Mouse (Mus musculus): ENCODE data around the gene Tnfsf12.
"Not testable (repeated sequence)": the region's sequence is repeated elsewhere in the genome, so short reads cannot be mapped to it uniquely, and the experiment has no call there.

Tnfsf12 gene

DNA sequence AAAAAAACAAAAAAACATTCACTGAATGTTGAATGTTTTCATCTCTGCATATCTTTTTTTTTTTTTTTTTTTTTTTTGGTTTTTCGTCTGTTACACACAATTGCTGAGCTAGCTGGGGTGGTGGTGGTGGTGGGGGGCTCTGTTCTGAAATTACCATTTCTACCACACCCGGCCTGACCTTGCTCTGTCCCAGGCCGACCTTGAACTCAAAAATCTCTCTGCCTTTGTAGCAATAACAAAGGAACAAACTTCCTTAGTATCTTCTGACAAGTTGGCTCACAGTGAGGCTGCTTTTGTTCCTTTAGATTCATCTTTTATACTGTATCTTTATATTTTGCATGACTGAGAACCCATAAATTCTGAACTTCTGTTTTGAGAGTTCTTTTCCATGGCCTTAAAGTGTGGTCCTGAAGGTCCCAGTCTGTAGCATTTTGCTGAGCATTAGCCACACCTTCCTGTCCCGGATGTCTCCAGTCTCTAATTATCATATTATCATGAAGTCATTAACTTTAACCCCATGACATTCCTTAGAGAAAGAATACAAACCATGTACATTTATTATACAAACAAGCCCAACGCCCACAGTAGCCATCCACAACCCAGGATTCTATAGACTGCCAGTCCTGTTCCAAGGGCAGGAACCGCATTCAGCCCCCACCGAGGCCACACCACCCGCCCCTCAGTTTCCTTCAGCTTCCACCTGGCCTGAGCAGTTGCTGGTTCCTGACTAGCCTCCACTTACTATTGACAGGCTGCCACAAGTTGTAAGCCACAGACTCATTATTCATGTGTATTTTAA, 8.4 kb upstream of the Tnfsf12 start:
- no peak for DNase-seq

DNA sequence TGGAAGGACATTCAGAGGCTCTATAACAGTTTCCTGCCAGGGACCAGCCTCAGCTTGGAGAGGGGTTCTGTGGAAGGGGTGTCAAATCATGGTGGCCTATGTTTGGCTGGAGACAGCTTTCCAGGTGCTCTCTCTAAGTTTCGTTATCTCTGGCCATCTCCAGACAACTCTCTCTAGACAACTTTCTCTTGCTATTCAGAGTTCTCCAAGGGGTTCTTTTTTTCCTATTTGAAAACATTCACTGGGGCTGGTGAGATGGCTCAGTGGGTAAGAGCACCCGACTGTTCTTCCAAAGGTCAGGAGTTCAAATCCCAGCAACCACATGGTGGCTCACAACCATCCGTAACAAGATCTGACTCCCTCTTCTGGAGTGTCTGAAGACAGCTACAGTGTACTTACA, 7.7 kb upstream of the Tnfsf12 start:
- DNase-seq = not testable (repeated sequence)

DNA sequence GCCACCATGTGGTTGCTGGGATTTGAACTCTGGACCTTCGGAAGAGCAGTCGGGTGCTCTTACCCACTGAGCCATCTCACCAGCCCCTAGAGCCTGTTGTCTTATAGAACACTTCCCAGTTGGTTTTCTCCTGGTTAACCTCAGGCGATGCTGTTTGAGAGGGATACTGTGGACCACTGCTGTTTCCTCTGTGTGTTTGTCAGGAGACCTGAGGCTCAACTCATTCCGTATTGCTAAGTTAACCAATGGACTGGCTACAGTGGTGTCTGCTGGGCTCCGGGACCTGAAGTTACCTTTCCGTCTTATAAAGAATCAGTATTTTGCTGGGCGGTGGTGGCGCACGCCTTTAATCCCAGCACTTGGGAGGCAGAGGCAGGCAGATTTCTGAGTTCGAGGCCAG, 7.2 kb upstream of the Tnfsf12 start:
- not testable (repeated sequence) for DNase-seq

DNA sequence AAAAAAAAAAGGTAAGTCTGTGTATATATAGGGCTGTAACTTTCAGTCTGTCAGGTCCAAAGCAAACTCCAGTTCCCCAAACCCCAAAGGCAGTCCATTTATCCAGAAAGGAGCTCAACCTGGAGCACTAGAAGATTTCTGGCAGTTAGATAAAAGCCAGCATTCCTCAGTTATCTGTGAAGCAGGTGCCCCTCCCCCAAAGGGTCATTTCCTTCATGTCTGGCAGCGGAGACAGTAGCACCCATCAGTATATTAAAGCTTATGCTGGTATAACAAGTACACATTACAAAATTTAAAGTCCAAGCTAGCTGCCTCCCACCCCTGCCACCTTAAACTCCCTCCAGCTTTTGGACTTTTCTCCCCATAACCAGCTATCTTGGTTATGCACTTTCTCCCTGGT, 3.9 kb upstream of the Tnfsf12 start:
- no peak for DNase-seq

DNA sequence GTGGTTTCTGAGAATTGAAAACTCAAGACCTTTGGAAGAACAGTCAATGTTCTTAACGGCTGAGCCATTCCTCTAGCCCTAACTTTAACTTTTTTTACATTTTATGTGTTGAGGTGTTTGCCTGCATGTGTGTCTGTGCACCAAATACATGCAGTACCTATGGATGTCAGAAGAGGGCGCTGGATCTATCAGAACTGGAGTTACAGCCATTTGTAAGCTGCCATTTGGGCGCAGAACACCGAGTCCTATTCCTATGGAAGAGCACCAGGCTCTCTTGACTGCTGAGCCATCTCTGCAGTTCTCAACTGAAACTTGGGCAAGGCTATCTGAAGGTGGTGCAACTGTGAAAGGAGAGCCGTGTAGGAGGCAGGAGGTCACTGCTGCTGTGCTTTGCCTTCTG, 2.9 kb upstream of the Tnfsf12 start:
- DNase-seq = no peak

DNA sequence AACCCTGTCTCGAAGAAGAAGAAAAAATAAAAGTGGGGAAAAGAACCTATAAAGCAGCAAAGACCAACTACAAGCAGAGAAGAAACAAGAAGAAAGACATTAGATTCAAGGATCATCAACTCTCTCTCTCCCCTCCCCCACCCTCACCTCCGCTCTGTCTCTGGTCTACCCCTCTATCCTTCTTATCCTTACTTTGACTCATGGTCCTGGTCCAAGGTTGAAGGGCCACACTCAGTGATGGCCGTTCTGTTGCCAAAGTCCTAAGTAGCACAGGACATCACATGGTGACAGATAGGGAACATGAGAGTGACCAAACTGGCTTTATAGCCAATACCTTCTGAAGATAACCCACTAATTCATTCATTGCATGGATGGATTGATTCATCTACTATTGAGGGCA, 1.7 kb upstream of the Tnfsf12 start:
- DNase-seq = no peak

DNA sequence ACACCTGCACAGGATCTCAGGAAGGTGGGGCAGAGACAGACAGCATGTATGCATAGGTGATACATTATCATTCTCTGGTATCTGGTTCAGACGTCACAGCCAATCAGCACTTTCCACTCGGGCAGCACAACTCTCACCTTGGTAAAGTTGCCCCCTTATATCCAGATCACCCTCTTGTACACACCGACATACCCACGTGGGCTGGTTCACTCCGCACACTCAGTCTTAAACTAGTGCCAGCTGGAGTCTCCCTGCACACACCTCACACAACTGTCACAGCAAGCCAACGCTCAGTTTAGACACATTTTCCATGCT, 646 bp downstream of the Tnfsf12 start:
- no peak for DNase-seq

DNA sequence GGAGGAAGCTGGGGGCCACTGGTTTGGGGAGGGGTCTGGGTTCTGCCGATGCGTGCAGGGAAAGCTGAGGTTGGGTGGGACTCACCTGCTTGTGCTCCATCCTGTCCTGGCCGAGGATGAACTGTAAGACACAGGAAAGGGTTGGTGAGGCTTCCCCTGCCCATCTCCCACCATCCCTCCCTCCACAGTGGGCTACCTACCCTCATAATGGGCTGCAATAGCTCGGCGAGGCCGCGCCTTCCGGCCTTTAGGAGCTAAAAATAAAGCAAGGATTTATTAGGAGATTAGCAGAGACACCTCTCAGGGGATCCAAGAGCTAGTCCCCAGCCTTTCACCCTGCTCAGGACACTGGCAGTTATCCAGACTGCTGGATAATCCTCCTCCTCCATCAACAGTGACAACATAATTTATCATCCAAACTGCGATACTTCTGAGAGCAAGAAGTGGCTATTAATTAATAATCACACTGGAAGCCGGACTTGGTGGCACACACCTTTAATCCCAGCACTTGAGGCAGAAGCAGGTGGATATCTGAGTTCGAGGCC, 2.2 kb downstream of the Tnfsf12 start:
- DNase-seq = no peak

DNA sequence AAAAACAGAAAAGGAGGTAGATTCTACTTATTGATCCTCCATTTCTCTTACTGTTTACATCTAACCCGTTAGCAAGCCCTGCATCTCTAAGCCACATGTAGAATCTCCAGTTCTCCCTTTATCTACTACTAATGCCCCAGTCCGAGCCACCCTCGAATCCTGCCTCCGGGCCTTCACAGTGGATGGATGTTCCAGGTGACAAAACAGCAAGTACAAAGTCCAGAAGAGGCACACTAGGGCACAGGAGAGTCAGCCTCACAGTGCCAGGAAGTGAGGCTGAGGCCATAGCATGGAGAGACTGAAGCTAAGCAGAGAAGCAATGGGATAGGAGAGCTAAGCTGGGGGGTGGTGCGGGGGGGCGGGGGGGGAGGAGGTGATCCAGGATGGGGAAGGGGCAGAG, 2.8 kb downstream of the Tnfsf12 start:
- DNase-seq = no peak

DNA sequence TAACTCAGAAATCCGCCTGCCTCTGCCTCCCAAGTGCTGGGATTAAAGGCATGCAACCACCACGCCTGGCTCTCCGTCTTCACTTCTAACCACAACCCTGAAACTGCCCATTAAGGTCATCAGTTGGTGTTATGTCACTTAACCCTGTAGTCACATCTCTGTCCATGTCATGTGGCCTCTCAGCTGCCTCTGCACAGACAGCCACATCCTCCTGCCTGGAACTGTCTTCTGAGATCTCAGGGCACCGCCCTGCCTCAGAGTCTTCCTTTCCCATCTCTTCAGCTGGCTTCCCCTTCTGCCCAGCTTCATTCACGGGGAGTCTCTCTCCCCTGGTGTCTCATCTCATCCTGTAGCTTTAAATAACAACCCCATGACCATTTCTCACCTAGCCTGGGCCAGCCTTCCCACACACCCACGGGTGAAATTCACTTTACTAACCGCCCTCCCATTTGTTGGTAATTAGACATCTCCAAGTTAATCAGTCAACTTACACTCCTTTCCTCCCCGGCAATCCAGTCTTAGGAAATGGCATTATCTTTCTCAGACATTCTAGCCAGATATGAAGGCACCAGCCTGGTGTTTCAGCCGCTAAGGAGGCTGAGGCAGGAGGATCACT, 3.3 kb downstream of the Tnfsf12 start:
- peak; percentile 41 to 48 for DNase-seq

DNA sequence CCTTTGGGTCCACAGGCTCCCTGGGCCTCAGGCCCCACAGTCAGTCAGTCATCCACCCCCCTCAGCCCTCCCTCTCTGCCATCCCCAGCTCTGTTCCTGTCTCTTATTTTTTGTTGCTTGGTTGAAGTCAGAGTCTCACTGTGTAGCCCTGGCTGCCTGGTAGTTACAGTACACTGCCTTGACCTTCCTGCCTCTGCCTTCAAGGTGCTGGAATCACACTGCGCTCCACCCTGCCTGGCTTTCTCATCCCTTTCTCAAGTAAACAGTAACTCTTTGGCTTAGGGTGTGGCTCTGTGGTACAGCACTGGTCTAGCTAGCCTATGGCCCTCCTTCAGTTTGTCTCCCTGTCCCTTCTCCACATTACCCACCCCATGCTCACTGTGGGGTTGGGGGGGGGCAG, 5.8 kb downstream of the Tnfsf12 start:
- no peak for DNase-seq

DNA sequence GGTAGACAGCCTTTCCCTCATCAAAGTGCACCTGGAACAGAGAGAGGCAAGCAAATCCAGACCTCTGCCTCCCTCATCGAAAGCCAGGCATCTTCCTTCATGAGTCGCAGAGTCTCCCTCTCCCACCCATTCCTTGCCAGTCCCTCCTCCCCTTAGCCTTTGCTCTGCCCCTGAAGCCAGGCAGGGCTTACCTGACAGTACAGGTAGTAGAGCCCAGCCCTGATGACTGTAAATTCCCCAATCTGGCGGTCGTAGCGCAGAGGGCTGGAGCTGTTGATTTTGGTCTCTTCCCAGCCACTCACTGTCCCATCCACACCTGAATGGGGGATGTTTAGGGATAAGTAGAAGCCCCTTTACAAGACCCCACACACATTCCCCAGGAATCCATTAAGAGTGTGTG, 8.6 kb downstream of the Tnfsf12 start:
- no peak for DNase-seq

DNA sequence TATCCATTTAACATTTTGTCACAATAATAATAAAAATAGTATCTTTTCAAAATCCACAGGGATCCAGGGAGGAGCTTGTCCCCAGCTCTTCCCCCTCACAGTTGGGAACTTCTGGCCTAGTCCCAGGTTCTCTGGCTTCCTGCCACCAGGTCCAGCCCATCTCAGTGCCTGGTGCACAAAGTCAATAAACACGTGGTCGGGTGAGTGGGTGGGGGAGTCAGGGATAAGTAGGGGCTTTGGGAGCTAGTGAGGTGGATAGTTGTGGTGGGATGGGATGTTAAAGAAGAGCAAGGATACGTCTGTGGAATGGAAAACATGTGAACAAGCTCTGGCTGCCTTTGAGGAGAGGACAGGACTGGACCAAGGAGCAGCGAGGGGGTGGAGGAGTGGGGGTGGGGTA, 9.3 kb downstream of the Tnfsf12 start:
- peak; percentile 86 to 87 for DNase-seq

DNA sequence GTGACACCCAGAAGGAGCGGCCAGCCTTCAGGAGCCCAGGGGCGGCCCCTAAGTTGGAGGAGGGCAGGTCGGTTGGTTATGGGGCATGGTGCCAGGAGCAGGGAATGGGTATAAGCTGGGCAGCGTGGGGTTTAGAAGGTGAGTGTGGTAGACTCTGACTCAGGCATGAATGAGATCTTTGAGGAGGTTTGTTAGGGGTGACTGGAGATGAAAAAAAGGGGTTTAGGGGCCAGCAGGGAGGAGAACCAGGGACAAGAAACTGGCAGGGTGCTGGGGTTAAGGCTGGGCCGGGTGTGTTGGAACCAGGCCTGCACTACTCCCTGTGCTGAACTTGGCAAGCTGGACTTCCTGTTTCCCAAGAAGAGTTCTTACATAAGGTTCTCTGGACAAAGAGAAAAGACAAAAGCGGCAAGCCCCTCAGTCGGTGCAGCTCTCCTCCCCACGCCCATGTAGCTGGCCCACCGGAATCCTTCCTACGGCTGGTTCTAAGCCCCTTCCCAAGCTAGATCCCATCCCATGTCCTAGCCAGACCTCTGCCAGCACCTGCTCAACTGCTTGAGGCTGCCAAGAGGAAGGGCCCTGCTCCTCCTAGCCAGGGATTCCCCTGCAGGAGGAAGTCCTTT, 10.0 kb downstream of the Tnfsf12 start, which contains the start of gene Tnfsf13:
Gene Tnfsf13 (minus strand): TSS at position 259 of the 623 bp plus-strand sequence.
- peak; percentile 88 to 92 for DNase-seq

DNA sequence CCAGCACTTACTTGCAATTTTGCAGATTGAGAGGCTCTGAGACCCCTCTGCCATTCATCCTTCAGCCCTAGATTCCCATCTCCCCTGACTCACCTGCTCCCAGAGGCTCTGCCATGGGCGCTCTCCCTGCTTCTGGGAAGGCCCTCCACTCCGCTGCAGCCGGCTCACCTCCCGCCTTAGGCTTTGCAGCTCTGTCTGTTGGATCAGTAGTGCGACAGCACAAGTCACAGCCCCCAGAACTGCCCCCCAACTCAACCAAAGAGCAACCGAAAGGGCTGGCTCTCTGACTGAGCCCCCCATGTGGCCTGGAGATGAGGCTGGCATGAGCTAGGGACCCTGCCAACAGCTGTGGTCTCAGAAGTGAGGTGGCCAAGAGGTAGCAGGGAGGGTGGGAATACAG, 10.7 kb downstream of the Tnfsf12 start:
- no peak for DNase-seq

DNA sequence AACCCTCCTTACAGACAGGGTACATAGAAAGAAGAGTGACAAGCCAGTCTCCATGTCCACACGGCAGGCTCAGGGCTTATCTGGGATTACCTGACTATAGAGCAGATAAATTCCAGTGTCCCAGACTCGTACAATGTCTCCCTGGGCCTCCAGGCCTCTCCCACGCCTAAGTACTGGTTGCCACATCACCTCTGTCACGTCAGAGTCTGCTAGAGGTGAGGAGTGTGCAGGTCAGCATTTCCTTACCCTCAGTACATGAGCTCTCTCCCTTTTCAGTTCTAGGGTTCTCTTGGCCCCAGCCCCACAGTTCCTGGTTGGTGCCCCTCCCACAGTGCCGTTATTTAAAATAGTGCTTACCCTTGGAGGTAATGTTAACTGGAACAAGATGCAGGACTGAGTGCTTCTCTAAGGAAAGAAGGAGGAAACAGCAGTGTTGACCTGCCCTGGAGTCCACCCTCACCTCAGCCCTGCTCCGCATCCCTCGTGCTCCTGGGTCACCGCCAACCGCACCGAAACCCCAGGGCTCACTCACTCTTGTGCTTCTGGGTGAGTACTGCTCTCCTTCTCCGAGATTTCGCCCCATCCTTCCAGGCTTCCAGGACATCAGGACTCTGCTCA, 11.4 kb downstream of the Tnfsf12 start:
- DNase-seq = peak; percentile 75 to 85

DNA sequence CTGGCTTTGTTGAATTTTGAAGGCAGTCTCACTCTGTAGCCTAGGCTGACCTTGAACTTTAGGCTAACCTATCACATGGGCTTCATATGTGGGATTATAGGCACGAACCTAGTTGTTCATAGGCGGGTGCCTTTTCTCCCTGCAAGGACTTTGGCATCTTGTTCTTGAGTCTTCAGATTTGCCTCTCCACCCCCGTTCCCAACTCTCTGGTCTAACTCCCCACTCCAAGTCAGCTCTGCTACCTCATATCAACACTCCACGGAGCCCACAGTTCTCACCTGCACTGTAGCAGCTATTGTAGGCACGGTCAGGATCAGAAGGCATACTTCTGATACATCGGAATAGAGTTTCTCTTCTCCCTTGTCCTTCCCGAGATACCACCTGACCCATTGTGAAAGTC, 12.1 kb downstream of the Tnfsf12 start:
- DNase-seq = no peak

DNA sequence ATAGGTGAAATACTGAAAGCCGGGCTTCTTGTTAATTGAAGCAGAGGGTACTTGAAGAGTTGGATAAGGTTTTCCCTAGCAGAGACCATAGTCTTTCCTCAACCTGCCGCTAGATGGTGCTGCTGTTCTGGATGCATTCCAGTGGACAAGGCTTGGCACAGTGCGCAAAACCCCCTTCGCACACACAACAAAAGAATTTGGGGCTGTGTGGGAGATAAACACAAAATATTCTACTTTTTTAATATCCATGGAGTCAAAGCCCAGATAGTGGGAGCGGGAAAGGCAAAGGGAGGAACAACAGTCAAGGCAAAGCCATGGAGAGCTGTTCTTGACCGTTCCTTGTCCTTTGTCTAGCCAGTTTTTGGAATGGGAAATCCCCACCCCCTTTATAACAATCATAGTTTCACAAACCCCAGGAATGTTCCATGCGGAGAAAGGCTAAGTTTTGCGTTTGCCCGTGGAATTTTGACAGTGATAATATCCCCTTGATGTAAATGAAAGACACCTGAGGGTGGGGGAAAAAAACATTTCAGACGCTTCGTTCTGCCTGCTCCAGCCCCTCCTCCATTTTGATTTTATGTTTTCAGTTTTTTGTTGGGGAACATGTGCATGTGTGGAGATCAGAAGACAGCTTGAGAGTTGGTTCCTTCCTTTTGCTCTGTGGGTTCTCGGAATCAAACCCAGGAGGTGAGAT, 12.7 kb downstream of the Tnfsf12 start:
- peak; percentile 90 to 92 for DNase-seq

DNA sequence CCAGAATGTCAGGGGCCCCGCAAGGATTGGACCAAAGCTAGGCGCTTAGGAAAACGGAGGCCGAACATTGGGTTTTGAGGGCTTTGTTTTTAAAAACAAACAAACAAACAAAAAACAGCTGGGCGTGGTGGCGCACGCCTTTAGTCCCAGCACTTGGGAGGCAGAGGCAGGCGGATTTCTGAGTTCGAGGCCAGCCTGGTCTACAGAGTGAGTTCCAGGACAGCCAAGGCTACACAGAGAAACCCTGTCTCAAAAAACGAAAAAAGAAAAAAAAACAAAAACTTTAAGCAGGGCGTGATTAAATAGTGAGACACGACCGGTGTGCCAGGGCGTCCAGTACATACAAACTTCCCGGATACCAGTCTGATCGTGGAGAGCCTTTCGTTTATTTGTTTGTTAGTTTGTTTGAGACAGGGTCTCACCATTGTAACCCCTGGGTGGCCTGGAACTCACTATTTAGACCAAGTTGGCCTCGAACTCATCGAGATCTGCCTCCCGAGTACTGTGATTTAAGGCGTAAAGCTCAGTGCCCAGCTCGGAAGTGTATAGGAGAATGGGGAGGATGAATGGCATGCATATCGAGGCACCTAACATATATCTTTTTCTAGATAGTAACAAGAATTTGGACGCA, 13.3 kb downstream of the Tnfsf12 start:
- no peak for DNase-seq

DNA sequence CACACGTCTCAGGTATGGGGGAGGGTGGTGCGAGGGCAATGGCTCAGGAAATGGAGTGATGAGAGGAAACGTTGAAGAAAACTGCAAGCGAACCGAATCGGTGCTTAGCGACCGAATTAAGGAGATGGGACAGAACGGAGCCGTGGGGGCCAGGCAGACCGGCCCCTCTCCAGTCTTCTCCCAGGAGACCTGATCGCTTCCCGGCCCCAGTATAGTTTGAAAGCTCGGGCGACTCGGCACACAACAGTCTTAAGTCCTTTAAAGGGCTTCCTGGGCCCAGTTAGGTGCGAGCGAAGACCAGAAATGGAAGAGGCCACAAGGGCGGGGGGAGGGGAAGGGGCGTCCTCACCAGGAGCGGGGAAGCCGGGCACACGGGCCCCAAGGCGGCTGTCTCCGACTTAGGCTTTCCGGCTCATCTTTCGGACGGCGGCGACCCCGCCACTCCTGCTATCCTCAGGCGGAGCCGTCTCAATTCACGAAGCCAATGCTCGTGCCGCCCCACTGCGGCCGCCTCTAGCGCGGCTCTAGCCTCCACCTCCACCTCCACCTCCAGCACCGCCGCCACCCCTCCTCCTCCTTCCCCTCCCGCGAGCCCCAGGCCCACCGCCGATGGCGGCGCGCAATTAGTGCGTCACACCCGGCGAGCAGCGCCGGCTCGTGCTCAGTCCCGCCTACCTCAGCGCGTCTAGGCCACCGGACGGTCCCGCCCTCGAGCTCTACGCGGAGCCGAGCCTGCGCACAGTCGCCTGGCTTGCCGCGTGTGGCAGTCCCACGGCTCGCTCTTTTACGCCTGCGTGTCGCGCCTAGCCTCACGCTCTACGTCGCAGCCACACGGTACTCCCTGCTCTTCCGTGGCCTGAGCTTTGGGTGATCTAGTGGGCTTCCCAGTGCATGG, 14.1 kb downstream of the Tnfsf12 start, which contains the start of gene Senp3:
Gene Senp3 (minus strand): TSS at position 771 of the 895 bp plus-strand sequence.
- DNase-seq = peak; percentile 96 to 97
